Mouse (Mus musculus): ENCODE results near the gene Tlr4.

- TF ChIP-seq CTCF (IDR thresholded peaks at IDR 0.05; ENCODE audit: control insufficient read depth, insufficient read depth, low read length) (no peak), POLR2A (IDR thresholded peaks at IDR 0.05; ENCODE audit: borderline replicate concordance, control insufficient read depth, low read depth, low read length) (no peak)
Measured at GRCm38 (mm10) chr4:66919630-66920372, 92.4 kb downstream of the Tlr4 start.

All from bone marrow, adult 2 months (tissue).